Mouse (Mus musculus) forebrain, embryonic 10.5 days (tissue): ENCODE data around the gene Lpxn. TPM values are rescaled to one million over a fixed set of nuclear protein-coding genes. Genes with fewer than 3 reads are reported as not detected.

ENCODE experiments used
- polyA plus RNA-seq: library from polyadenylated mRNA; unstranded; fragments of >200 nt; fragmentation: Nextera tagmentation; extraction: Ambion mirVana; gene quantifications from 2 replicates; pipeline ENCODE4 v1.2.1, GENCODE M21; 2016

The Lpxn gene
- polyA plus RNA-seq, 1 experiment from 2014 or later, result 0.76 TPM

Other genes starting within 250 kb of the Lpxn start
- not detected in 2 replicates for gene Gm4952, start 196.2 kb upstream of the Lpxn start, polyA plus RNA-seq
- not detected in 2 replicates for gene Glyat, start 162.9 kb upstream of the Lpxn start, polyA plus RNA-seq
- gene Olfr1442, start 125.8 kb upstream of the Lpxn start, polyA plus RNA-seq, result not detected in 2 replicates
- gene Olfr1443, start 118.1 kb upstream of the Lpxn start, polyA plus RNA-seq, result not detected in 2 replicates
- not detected in 2 replicates for gene Keg1, start 100.4 kb upstream of the Lpxn start, polyA plus RNA-seq
- 1.9 and 2.1 TPM in 2 replicates for gene Cntf, start 30.6 kb upstream of the Lpxn start, polyA plus RNA-seq
- 14.1 and 14.3 TPM in 2 replicates for gene Zfp91, start 67 bp upstream of the Lpxn start, polyA plus RNA-seq
- gene Gm5244, start 50.5 kb downstream of the Lpxn start, polyA plus RNA-seq, result not detected in 2 replicates
- gene Olfr1444, start 61.1 kb downstream of the Lpxn start, polyA plus RNA-seq, result not detected in 2 replicates
- not detected in 2 replicates for gene Olfr1445, start 87.7 kb downstream of the Lpxn start, polyA plus RNA-seq
- gene Olfr1446, start 97.3 kb downstream of the Lpxn start, polyA plus RNA-seq, result not detected in 2 replicates
- gene Olfr1447, start 107.5 kb downstream of the Lpxn start, polyA plus RNA-seq, result not detected in 2 replicates
- gene Olfr1448, start 128.2 kb downstream of the Lpxn start, polyA plus RNA-seq, result not detected in 2 replicates
- not detected in 2 replicates for gene Olfr1449, start 134.6 kb downstream of the Lpxn start, polyA plus RNA-seq
- not detected in 2 replicates for gene Olfr1450, start 154.1 kb downstream of the Lpxn start, polyA plus RNA-seq
- not detected in 2 replicates for gene Olfr1451, start 198.8 kb downstream of the Lpxn start, polyA plus RNA-seq
- not detected in 2 replicates for gene Olfr1453, start 232.1 kb downstream of the Lpxn start, polyA plus RNA-seq